10 mouse cellular contexts compared by ENCODE assay signal in the genomic region with DNA sequence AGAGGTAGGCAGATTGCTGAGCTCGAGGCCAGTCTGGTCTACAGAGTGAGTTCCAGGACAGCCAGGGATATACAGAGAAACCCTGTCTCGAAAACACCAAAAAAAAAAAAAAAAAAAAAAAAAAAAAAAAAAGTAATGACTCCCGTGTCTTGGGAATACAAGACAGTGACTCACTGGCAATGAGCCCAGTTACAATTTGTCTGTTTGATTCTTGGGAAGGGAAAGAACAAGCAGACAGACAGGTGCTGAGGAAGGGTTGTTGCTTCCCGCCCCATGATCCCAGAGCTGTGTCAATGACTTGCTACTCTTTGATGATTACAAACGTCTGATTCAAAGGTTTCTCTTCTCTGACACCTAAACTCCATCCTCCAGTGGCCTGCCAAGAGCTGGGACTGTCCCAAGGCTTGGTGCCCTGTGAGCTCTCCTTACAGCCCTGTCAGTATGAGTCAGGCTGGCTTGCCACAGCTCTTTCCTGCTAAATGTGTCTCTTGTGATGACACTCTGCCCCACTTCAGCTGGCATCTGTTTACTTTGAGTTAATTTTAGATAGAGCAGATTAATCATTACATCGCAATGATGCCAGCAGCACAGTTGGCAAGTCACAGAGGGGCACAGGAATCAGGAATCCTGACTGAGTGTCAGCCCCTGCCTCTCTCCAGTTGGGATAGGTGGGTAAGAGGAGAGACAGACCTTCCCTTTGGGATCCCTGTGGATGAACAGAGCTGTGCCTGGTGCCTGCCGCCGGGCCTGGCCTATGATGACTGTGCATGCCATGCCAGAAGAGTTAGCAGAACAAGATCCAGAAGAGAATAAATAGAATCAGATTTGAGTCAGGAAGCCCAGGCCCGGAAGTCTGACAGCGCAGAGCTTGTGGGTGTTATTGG. TPM values are rescaled to one million over a fixed set of nuclear protein-coding genes. Genes with fewer than 3 reads are reported as not detected.
DNase-seq lines count a peak whose midpoint lies in the region; ATAC-seq and TF ChIP-seq lines count a peak whose summit lies in the region.
"Had no signal": no experiment of that assay in that cellular context is flagged by ENCODE, and none has a peak within 500 bp of the region (broad histone marks: within the 10 kb centered on the region; RNA-seq: fewer than 3 reads in every experiment).

No protein-coding gene starts in this region.

- no peak overlapping the region for H3K27ac ChIP-seq in hindbrain, embryonic 14.5 days
- H3K27ac ChIP-seq in hindbrain, embryonic 10.5 days = no peak overlapping the region
- H3K27ac ChIP-seq in intestine, postnatal 0 days (ENCODE audit: low read depth, low read length) = no peak overlapping the region
- H3K27ac ChIP-seq in midbrain, embryonic 10.5 days (replicated peaks) = no peak overlapping the region
- H3K27ac ChIP-seq: heart, embryonic 15.5 days; midbrain, embryonic 12.5 days had no signal

- WGBS in hindbrain, embryonic 14.5 days = 66% methylated on average over 10 of the region's 10 CpGs
- WGBS in hindbrain, embryonic 10.5 days = 75% methylated on average over 10 of the region's 10 CpGs
- 51% methylated on average over 10 of the region's 10 CpGs for WGBS in intestine, postnatal 0 days
- whole genome bisulfite sequencing in midbrain, embryonic 10.5 days = 85% methylated on average over 10 of the region's 10 CpGs

- H3K4me1 ChIP-seq in hindbrain, embryonic 14.5 days (replicated peaks; ENCODE audit: control insufficient read depth, insufficient read depth, low read length) = no peaks in the 10 kb centered on the region
- 0 out of 2 replicates have a peak, but pooled peaks cover 3% of the 10 kb centered on the region for H3K4me1 ChIP-seq in hindbrain, embryonic 10.5 days (replicated peaks)
- H3K4me1 ChIP-seq in intestine, postnatal 0 days (replicated peaks; ENCODE audit: control insufficient read depth, insufficient read depth, low read length) = no peaks in the 10 kb centered on the region
- peaks cover 5% of the 10 kb centered on the region; the same call in 1 of the 2 replicates for H3K4me1 ChIP-seq in midbrain, embryonic 10.5 days
- H3K4me1 ChIP-seq: midbrain, embryonic 12.5 days had no signal

- no peak overlapping the region for H3K4me2 ChIP-seq in hindbrain, embryonic 14.5 days (replicated peaks)
- H3K4me2 ChIP-seq in intestine, postnatal 0 days (replicated peaks; ENCODE audit: low read depth) = 0 out of 2 replicates have a peak overlapping the region, but pooled peaks have one; percentile 27
- H3K4me2 ChIP-seq: heart, embryonic 15.5 days; midbrain, embryonic 12.5 days had no signal

- peak; percentile 50 for DNase-seq in hindbrain, embryonic 14.5 days (ENCODE audit: low spot score)
- DNase-seq in hindbrain, embryonic 10.5 days (ENCODE audit: low spot score) = no peak
- peak; percentile 91 for DNase-seq in Muller cell, postnatal 12 days (ENCODE audit: inconsistent ontology term)
- peak; percentile 75 for DNase-seq in cerebellum, adult 9-10 months
- DNase-seq in lung, postnatal 36 days = peak; percentile 25
- DNase-seq in thymus, postnatal 14 days = no peak
- no peak for DNase-seq in midbrain, embryonic 10.5 days (ENCODE audit: low spot score)

- TF ChIP-seq CTCF in intestine, postnatal 0 days (IDR thresholded peaks at IDR 0.05; ENCODE audit: low read depth) = no peak

- no peaks in the 10 kb centered on the region for H3K36me3 ChIP-seq in hindbrain, embryonic 14.5 days (replicated peaks; ENCODE audit: control insufficient read depth, insufficient read depth)
- no peaks in the 10 kb centered on the region for H3K36me3 ChIP-seq in hindbrain, embryonic 10.5 days
- H3K36me3 ChIP-seq in intestine, postnatal 0 days (ENCODE audit: control insufficient read depth, insufficient read depth) = no peaks in the 10 kb centered on the region
- H3K36me3 ChIP-seq in midbrain, embryonic 10.5 days = no peaks in the 10 kb centered on the region
- H3K36me3 ChIP-seq: heart, embryonic 15.5 days; midbrain, embryonic 12.5 days had no signal

- H3K27me3 ChIP-seq in hindbrain, embryonic 14.5 days (ENCODE audit: control insufficient read depth, insufficient read depth, low read length) = no peaks in the 10 kb centered on the region
- H3K27me3 ChIP-seq in hindbrain, embryonic 10.5 days (ENCODE audit: insufficient read depth, poor library complexity, severe bottlenecking) = no peaks in the 10 kb centered on the region
- no peaks in the 10 kb centered on the region for H3K27me3 ChIP-seq in intestine, postnatal 0 days (replicated peaks; ENCODE audit: control insufficient read depth, insufficient read depth, low read length)
- no peaks in the 10 kb centered on the region for H3K27me3 ChIP-seq in midbrain, embryonic 10.5 days (ENCODE audit: low read depth, poor library complexity, severe bottlenecking)
- H3K27me3 ChIP-seq: heart, embryonic 15.5 days; midbrain, embryonic 12.5 days had no signal

- H3K9me3 ChIP-seq in hindbrain, embryonic 14.5 days (ENCODE audit: control insufficient read depth, low read length) = no peaks in the 10 kb centered on the region
- H3K9me3 ChIP-seq in hindbrain, embryonic 10.5 days = no peaks in the 10 kb centered on the region
- no peaks in the 10 kb centered on the region for H3K9me3 ChIP-seq in intestine, postnatal 0 days (ENCODE audit: control insufficient read depth)
- H3K9me3 ChIP-seq in midbrain, embryonic 10.5 days (replicated peaks) = no peaks in the 10 kb centered on the region
- H3K9me3 ChIP-seq: heart, embryonic 15.5 days; midbrain, embryonic 12.5 days had no signal

- no peak for ATAC-seq in hindbrain, embryonic 14.5 days (ENCODE audit: low FRiP score)
- peak; percentile 59; the same call in 1 of the 2 replicates for ATAC-seq in intestine, postnatal 0 days

- H3K4me3 ChIP-seq in hindbrain, embryonic 14.5 days (replicated peaks; ENCODE audit: low read length) = no peak overlapping the region
- H3K4me3 ChIP-seq in hindbrain, embryonic 10.5 days = no peak overlapping the region
- no peak overlapping the region for H3K4me3 ChIP-seq in intestine, postnatal 0 days (ENCODE audit: low read depth, low read length)
- no peak overlapping the region for H3K4me3 ChIP-seq in midbrain, embryonic 10.5 days
- H3K4me3 ChIP-seq: heart, embryonic 15.5 days; midbrain, embryonic 12.5 days had no signal

- no peak overlapping the region for H3K9ac ChIP-seq in hindbrain, embryonic 14.5 days
- H3K9ac ChIP-seq in intestine, postnatal 0 days (ENCODE audit: low read depth, low read length) = no peak overlapping the region
- H3K9ac ChIP-seq: heart, embryonic 15.5 days; midbrain, embryonic 12.5 days had no signal

RNA-seq across cellular contexts. Expression of a gene that starts 11.0 kb away (rescaled TPM):
- 38.4 and 45.1 TPM in 2 replicates for polyA plus RNA-seq in hindbrain, embryonic 14.5 days (2014; fragmentation: Nextera tagmentation; extraction: Ambion mirVana)
- polyA plus RNA-seq in hindbrain, embryonic 10.5 days (2016; fragmentation: Nextera tagmentation; extraction: Ambion mirVana) = 51.0 and 51.1 TPM in 2 replicates
- 43.8 and 50.2 TPM in 2 replicates for polyA plus RNA-seq in intestine, postnatal 0 days (2015; fragmentation: Nextera tagmentation; extraction: Ambion mirVana)
- 79.2 and 81.1 TPM in 2 replicates for polyA plus RNA-seq in midbrain, embryonic 10.5 days (2016; fragmentation: Nextera tagmentation; extraction: Ambion mirVana)

RNA-seq across cellular contexts. Expression of a gene that starts 16.8 kb away (rescaled TPM):
- 4.7 and 6.1 TPM in 2 replicates for polyA plus RNA-seq in hindbrain, embryonic 14.5 days (2014; fragmentation: Nextera tagmentation; extraction: Ambion mirVana)
- polyA plus RNA-seq in hindbrain, embryonic 10.5 days (2016; fragmentation: Nextera tagmentation; extraction: Ambion mirVana) = 1.4 and 3.0 TPM in 2 replicates
- polyA plus RNA-seq in intestine, postnatal 0 days (2015; fragmentation: Nextera tagmentation; extraction: Ambion mirVana) = 0.17 and 0.42 TPM in 2 replicates
- 1.4 and 1.7 TPM in 2 replicates for polyA plus RNA-seq in midbrain, embryonic 10.5 days (2016; fragmentation: Nextera tagmentation; extraction: Ambion mirVana)

Comparison
In these comparisons a context has a peak if more than half of its experiments do, and no peak if none do; other contexts are left out.
1. DNase-seq: peak in hindbrain, embryonic 14.5 days (single experiment), Muller cell, postnatal 12 days (single experiment), cerebellum, adult 9-10 months (single experiment) and lung, postnatal 36 days (single experiment); none in hindbrain, embryonic 10.5 days (single experiment), thymus, postnatal 14 days (single experiment) and midbrain, embryonic 10.5 days (single experiment).